Mouse (Mus musculus): Measurements from ENCODE around the gene Tmem181a. TPM values are rescaled to one million over a fixed set of nuclear protein-coding genes. Genes with fewer than 3 reads are reported as not detected.
"Not testable (repeated sequence)": the region's sequence is repeated elsewhere in the genome, so short reads cannot be mapped to it uniquely, and the experiment has no call there.

Gene Tmem181a
- total RNA-seq (2022) = 10 to 100 TPM; 54.5 to 65.5 (median 55.5) TPM

DNA sequence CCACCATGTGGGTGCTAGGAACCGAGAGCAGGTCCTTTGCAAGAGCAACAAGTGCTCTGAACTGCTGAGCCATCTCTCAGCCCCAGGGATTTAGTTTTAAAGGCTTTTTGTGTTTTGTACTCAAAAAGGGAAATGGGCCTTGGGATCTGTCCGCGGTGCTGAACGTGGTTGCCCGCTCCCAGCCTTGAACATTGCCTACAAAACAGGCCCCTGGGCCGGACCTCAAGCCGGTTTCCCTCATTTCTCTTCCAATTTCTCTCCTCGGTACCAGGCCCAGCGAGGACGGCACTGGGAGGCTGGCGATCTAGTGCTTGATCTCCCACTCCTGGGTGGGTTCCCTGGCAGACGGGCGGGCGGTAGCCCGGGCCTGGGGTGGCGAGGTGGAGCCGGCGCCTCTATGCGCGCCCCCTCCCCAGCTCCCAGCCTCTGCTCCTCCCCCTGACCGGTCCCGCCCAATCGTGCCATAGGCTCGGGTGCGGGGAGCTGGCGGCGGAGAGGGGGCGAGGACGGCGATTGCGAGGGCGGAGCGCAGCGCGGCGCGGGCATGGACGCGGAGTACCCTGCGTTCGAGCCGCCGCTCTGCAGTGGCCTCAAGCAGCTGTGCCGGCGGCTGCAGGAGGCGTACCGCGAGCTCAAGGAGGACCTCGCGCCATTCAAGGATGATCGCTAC is at the start of gene Tmem181a:
TSS of gene Tmem181a (plus strand) at position 461 of the 670 bp plus-strand sequence.
- not testable (repeated sequence) for DNase-seq (ENCODE audit: low spot score in 2 of 2)

DNA sequence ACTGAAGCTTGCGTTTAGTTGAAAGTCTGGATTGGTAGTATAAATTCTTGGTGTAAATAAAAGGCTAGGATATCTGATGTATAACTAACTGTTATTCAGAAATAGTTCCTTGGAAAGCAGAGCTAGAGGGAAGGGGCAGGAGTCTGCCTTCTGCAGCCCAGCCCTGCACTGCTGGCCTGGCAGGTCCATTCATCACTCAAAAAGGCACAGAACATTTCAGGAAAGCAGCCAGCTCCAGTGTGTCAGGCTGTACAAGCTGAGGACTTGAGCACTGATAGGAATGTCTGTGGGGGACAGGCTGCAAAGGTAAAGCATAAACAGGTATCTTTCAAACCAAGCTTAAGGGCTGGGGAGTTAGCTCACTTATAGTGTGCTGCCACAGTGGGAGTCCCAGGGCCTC is 44.9 kb upstream of the Tmem181a start:
- no peak for DNase-seq (ENCODE audit: low spot score in 2 of 2)

DNA sequence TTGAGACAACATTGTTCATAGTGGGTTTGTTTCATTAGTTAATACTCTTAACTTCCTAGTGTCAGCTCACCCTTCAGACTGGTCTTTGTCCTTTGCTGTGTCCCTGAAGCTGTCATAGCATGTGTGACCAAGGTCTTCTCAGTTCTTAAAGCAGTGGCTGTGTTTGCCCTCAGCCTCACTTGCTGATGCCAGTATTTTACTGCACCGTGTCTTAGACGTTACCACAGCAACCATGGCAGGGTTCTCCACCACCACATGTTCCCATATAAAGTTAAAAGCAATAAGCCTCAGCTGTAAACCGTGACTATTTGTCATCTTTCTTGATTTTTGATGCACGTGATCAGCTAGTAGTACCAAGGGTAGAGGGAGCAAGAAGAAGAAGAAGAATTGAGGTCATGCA is 41.0 kb upstream of the Tmem181a start:
- no peak for DNase-seq (ENCODE audit: low spot score in 2 of 2)

DNA sequence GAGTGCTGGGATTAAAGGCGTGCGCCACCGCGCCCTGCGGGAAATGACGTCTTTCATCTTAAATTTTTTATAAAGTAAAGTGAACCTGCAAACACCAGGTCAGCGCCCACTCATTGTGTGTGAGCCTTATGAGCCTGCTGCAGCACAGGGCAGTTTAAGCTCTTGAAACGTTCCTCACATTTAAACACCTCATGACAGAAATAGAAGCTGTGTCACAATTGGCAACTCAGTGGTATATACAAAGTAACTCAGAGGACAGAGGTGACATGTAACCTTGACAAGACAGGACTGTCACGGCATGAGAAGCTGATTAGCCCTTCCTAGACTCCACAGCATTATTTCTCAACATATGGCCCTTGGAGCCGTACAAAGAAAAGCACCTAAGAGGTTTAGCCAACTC is 40.1 kb upstream of the Tmem181a start:
- DNase-seq (ENCODE audit: low spot score in 2 of 2) = no peak

DNA sequence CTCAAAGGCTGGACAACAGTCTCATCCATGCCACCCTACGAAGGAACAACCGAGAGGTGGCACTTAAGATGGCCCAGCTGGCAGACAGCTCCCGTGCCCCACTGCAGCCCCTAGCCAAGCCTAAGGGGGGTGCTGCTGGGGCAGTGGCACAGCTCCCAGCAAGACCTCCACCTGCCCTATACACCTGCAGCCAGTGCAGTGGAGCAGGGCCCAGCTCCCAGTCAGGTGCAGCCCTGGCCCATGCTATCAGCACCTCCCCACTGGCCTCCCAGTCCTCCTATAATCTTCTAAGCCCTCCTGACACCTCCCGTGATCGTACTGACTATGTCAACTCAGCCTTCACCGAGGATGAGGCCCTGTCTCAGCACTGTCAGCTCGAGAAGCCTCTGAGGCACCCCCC is 24.0 kb upstream of the Tmem181a start:
- DNase-seq (ENCODE audit: low spot score in 2 of 2) = not testable (repeated sequence)

DNA sequence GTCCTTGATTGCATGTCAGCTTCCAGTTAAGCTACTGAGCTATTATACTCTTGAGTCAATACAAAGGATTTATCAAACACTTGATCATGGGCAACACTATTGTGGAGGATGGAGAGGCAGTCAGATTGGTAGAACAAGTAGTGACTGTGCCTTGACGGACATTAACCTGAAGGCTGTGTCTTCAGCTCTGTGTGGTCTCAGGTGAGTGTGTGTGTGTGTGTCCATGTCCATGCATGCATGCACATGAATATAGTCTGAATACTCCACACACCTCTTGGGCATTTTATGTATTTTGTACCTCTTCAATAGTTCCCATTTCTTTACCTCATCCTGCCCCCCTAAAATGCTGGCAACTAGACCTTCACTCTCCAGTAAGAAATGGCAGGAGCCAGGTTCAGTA is 5.4 kb upstream of the Tmem181a start:
- DNase-seq (ENCODE audit: low spot score in 2 of 2) = not testable (repeated sequence)

DNA sequence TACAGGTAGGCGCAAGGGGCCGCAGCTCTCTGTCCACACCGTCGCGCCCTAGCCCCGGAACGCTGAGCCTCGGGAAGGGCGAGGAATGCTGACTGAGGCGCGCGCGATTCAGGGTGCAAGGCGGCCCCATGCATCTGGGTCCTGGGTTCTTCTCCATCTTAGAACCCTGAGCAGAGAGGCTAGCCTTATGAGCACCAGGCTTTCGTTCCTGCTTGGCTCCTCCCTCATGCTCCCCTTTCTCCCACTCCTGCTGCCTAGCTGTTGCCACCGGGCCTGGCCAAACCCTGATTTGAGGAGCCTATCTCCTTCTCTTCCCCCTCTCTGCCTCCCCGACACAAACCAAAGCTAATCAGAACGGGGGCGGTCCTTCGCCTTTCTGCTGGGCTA is 403 bp downstream of the Tmem181a start:
- peak; percentile 73 to 78 for DNase-seq (ENCODE audit: low spot score in 2 of 2)

DNA sequence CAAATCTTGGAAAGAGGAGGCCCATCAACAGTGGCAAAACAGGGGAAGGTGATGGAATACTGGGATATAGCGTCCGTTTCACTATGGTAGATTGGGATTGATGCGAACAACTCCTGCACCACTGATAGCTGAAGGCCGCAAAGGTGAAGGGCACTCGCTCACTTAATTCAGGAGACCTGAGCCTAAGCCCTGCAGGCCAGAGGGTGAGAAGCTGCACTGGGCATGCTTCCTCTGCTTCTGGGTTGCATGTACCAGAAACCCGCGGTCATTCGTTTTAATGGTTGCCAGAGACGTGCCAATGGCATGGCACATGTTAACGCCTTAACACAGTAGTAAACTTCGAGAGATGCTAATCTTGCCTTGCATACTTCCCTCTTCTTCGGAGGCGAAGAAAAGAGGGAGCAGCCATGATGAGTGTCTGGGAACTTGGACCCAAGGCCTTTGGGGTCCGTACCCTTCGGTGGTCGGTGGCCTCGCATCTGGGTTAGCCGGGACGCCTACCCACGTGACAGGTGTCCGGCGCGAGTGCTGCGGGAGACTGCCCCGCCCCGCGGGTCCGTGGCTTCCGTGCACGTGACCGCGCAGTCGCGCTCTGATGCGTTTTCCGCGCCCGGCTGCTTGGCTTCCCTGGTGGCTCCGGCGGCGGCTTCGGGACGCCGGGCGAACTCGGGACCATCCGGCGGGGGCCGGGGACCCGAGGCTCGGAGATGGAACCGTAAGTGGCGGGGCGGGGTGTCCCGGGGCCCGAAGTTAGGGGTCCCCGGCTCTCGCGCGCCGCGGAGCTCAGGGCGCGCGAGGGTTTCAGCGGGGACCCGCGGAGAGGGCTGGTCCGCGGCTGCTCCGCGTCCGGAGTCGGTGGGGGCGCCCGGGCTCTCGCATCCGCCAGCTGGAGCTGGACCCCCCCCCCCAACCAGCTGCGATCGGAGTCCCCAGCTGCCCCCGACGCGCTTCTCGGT is 13.5 kb downstream of the Tmem181a start:
- DNase-seq (ENCODE audit: low spot score in 2 of 2) = not testable (repeated sequence)

DNA sequence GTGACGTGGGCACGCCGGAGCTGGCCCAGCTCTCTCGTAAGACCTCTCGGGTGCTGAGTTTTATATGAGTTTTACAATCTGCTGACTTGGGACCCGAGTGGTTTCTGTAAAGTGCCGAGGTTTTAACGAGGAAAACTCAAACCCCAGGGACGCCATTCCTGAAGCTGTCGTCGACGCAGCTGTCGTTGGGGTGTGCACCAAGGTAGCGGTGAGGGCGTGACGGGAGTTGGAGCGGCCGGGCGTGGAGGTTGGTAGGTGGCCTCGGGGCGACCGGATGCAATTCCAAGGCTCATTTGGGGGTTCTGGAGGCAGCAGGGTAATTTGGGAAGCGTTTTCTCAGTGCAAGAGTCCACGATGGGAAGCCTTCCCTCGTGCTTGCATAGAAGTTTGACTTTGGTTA is 14.2 kb downstream of the Tmem181a start:
- DNase-seq (ENCODE audit: low spot score in 2 of 2) = not testable (repeated sequence)

DNA sequence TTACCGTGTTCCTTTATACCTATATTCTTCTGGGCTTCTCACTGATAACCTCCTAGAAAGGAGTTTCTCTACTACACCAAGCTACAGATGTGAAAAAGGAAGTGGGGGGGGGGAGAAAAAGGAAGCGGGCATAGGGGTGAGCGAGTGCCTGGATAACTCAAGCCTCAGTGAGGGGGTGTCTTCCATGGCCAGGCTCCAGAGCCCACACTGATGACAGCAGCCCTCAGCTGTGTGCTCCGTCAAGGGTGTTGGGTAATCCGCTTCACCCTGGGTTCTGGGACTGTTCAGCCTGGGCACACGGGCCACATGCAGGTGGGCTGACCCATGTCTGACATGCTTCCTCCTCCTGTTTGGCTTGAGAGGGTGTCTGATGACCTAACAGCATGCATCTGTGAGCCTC is 15.3 kb downstream of the Tmem181a start:
- not testable (repeated sequence) for DNase-seq (ENCODE audit: low spot score in 2 of 2)

DNA sequence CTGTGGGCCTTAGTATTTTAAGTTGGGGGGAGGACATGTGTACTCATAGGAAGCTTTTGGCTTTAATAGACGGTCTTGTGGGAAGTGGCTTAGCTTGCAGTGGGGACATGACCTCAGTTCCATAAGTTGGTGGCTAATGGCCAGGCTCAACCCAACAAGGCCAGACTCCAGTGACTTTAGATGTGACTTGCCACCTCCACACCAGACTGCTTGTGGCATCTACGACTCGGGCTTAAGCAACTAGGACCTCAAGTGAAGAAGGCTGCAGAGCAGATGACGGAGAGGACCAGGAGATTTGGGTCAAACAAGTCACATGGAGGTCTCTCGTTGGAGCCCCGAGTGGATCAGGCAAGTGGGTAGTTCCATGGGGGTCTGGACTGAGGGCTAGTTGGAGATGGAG is 18.0 kb downstream of the Tmem181a start:
- DNase-seq (ENCODE audit: low spot score in 2 of 2) = not testable (repeated sequence)

DNA sequence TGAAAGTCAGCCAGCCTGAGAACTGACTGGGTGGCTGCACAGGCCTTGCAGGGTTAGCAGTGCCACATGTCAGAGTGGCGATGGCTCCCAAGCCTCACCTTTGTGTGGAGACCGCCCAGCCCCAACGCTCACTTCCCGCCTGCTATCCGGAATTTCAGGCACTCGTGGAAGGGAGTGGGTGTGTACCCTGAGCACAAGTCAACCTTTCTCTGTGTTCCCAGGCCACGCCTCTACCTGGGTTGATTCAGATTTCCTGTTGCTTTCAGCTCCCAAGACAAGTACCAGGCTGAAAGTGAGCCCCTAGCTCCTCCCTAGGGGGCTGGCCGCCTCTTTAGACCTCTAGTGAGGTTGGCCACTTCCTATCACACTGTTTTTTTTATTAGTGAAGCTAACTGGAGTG is 22.5 kb downstream of the Tmem181a start:
- DNase-seq (ENCODE audit: low spot score in 2 of 2) = not testable (repeated sequence)

DNA sequence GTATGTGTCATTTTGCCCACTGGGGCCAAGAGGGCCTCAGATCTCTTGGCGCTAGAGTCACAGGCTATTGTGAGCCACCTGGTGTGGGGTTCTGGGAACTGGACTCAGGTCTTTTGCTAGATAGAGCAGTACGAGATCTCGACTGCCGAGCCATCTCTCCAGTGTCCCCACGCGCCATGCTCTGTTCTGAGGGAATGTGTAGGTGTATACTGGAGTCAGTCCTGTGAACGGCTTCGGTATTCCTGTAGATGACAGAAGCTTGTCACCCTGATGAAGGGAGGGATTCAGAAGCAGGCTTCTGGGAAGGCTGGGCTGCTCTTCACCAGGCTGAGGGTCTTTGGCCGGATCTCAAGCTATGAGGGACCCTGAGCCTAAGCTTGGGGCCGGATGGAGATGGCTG is 23.1 kb downstream of the Tmem181a start:
- not testable (repeated sequence) for DNase-seq (ENCODE audit: low spot score in 2 of 2)

DNA sequence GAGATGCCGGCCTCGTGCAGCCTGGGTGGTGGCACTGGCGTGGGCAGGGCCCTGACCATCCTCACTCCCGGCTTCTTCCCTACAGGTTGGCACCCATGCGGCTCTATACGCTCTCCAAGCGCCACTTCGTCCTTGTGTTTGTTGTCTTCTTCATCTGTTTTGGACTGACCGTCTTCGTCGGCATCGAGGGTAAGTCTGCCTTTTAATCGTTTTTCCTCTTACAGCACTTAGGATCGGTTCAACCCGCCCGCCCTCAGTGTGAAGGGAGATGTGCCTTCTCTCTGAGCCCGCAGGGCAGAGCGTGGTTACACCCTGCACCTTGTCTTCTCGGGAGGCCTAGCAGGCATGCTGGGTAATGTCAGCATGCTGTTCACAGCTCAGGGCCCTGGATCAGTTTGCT is 23.9 kb downstream of the Tmem181a start:
- DNase-seq (ENCODE audit: low spot score in 2 of 2) = not testable (repeated sequence)

DNA sequence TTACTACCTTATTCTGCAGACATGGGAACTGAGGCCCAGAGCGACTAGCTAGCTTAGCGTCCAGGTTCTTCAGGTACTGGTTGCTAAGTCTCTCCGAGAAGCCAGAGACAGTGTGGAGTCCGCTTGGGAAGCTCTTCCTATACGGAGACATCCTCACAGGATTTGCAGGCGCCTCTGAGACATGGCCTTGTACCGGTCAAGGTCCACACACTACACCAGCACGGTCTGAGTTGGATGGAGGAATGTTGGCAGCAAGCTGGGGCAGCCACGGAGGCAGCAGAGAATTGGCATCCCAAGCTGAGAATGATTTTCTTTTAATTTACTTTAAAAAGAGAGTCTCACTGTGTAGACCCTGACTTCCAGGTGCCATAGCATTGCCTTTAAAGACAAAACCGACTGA is 26.5 kb downstream of the Tmem181a start:
- not testable (repeated sequence) for DNase-seq (ENCODE audit: low spot score in 2 of 2)

DNA sequence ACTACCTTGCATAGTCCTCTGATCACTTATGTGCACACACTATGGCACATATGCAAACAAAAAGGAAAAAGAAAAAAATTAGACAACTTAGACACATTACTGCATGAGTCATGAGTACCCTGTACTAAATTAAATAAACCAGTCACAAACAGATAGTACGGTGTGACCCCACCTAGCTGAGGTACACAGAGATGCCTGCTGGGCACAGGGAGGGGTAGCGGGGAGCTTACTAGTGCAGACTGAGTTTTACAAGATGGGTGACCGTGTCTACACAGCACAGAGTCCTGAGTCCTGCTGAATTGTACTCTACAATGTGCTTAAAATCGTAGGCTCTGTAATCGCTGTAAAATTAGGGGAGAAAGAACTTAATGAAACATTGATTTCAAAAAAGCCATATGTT is 29.5 kb downstream of the Tmem181a start:
- DNase-seq (ENCODE audit: low spot score in 2 of 2) = not testable (repeated sequence)

DNA sequence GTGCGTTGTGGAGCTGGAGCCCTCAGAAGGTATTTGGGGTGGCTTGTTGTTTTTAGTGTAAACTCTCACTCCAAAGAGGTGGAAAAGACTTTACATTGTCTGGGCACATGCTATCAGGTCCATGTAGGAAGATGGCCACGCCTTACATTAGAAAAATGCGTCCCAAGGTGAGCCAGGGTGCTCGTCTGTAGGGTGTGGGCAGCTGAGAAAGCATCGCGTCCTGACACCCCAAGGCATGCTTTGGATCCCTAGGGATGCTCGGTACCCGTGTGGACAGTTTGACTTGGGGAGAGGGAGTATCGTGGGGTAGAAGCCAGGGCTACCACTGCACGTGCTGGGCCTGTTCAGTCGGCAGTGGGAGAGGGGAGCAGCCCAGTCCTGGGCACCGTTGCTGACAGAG is 32.4 kb downstream of the Tmem181a start:
- peak in 1 of 2 experiments; percentile 11 for DNase-seq (ENCODE audit: low spot score in 2 of 2)

DNA sequence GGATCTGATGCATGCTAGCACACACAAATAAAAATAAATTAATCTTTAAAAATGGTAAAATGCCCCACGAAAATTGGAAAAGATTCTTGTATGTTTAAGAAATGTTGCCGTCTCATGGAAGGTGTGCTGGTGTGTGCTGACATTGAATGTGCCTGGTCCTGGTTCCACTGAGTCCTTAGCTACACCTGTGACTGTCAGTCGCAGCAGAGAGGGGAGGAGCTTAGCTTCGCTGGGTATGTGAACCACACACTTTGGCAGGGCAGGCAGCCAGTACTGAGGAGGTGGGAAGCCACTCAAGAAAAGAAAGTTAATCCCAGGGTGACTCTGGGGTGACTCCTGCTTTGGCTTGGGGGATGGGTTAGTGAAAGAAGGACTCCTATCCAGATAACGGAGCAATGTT is 37.2 kb downstream of the Tmem181a start:
- not testable (repeated sequence) for DNase-seq (ENCODE audit: low spot score in 2 of 2)

DNA sequence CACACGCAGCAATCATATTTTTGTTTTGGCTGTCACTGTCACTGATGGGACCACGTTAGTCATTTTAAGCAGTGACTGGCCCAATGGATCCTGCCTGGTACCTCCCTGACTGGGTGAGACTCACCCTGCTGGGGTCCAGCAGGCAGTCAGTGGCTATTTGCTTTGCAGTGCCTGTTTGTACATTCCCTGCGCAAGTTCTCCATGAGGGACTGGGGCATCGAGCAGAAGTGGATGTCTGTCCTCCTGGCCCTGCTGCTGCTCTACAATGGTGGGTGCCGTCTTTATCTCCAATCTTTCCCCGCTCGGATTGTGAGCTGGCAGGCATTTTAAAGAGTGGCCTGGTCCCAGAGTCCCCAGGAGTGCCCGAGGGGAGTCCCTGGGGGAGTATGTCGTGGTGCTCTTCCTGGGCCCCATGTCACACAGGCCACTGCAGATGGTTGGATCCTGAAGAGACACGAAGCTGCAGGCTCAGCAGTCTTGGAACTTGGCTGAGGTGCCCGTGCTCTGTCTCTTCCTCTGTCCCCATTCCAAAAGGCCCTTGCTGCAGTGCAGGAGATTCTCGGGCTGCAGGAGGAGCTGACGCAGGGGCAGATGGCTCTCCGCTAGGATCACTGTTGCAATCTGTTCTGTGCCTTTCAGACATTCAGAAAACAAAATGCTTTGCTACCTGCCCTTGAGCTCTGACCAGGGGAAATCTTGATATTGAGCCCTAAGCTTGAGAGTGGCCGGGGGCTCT is 40.6 kb downstream of the Tmem181a start:
- not testable (repeated sequence) for DNase-seq (ENCODE audit: low spot score in 2 of 2)

DNA sequence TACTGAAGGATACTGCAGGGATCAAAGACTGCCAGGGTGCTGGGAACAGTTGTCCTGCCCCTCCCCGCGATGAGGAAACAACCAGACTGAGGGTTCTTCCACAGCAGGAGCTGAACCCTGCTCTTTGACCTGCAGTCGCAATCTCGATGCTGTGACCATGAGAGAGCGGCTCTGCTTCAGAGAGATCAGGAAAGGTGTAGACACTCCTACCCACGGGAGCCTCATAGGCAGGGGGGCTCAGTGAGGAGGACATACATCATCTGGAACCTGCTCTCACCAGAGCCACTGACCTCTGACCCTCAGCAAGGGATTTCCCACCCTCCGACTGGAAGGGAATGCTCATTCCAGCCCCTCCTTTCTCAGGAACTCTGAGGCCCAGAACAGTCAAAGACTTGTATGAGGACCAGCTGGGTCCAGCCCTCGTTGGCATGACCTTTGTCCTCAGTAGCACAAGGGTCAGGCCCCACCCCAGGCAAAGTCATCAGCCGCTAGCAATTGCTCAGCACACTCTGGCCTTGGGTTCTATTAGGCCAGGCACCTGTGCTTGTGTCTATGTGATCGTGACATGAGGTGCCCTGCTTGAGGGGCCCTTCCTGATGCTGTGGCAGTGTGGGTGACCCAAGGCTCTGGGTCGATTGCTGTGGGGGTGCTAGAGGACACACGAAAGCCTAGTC is 43.7 kb downstream of the Tmem181a start:
- not testable (repeated sequence) for DNase-seq (ENCODE audit: low spot score in 2 of 2)

DNA sequence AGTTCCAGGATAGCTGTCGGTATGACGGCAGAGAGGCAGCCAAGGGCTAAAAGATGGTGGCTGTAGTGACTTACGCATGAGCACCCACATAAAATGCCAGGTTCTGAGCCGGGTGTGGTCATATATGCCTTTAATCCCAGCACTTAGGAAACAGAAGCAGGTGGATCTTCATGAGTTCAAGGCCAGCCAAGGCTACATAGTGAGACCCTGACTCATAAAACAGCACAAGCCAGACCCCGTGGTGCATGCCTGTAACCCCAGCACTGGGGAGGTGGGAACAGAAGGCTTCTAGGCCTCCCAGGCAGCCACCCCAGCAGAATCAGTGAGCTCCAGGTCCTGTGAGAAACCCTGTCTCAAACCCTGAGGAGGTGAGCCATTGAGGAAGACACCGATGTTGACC is 48.2 kb downstream of the Tmem181a start:
- DNase-seq (ENCODE audit: low spot score in 2 of 2) = not testable (repeated sequence)

Data from left cerebral cortex, adult 8-10 months (tissue).